Mouse (Mus musculus) heart, embryonic 10.5 days (tissue): ENCODE measurements around the gene Mrrf. TPM values are rescaled to one million over a fixed set of nuclear protein-coding genes. Genes with fewer than 3 reads are reported as not detected.
A peak's percentile ranks its signal among the peaks of the same experiment; 100 is the strongest.
"Not testable (repeated sequence)": the region's sequence is repeated elsewhere in the genome, so short reads cannot be mapped to it uniquely, and the experiment has no call there.

Source experiments
- DNase-seq: peaks from one replicate; pipeline ENCODE4 v3.0.0-alpha.2; 2017; ENCODE audit warnings: low spot score
- H3K27ac ChIP-seq: fragments of 300-500 bp; sonication (generic); 2 replicates; pipeline ENCODE4 v1.5.1; 2016; ENCODE audit warnings: mild to moderate bottlenecking
- H3K27me3 ChIP-seq: fragments of 300-500 bp; sonication (generic); 2 replicates; pipeline ENCODE4 v1.6.1; 2016; ENCODE audit warnings: mild to moderate bottlenecking; ENCODE audit not compliant: poor library complexity, insufficient read depth, severe bottlenecking
- H3K36me3 ChIP-seq: fragments of 300-500 bp; sonication (generic); 2 replicates; pipeline ENCODE4 v1.6.1; 2016; ENCODE audit warnings: mild to moderate bottlenecking, moderate library complexity
- H3K4me1 ChIP-seq: fragments of 300-500 bp; sonication (generic); 2 replicates; pipeline ENCODE4 v1.6.1; 2016; ENCODE audit warnings: mild to moderate bottlenecking
- H3K4me3 ChIP-seq: fragments of 300-500 bp; sonication (generic); 2 replicates; pipeline ENCODE4 v1.5.1; 2016; ENCODE audit warnings: mild to moderate bottlenecking, moderate library complexity
- H3K9me3 ChIP-seq: fragments of 300-500 bp; sonication (generic); 2 replicates; pipeline ENCODE4 v1.6.1; 2016; ENCODE audit warnings: mild to moderate bottlenecking, moderate library complexity
- WGBS: fragments of 180-500 bp; shearing (Covaris S2); methylation state at CpG from one replicate; pipeline ENCODE4 v1.1.7; 2016; 5-methylcytosine and 5-hydroxymethylcytosine counted together
- polyA plus RNA-seq: library from polyadenylated mRNA; unstranded; fragments of >200 nt; fragmentation: Nextera tagmentation; extraction: Ambion mirVana; gene quantifications from 2 replicates; pipeline ENCODE4 v1.2.1, GENCODE M21; 2016

Gene Mrrf
- polyA plus RNA-seq, 1 experiment from 2014 or later, result 35.0 TPM

DNA sequence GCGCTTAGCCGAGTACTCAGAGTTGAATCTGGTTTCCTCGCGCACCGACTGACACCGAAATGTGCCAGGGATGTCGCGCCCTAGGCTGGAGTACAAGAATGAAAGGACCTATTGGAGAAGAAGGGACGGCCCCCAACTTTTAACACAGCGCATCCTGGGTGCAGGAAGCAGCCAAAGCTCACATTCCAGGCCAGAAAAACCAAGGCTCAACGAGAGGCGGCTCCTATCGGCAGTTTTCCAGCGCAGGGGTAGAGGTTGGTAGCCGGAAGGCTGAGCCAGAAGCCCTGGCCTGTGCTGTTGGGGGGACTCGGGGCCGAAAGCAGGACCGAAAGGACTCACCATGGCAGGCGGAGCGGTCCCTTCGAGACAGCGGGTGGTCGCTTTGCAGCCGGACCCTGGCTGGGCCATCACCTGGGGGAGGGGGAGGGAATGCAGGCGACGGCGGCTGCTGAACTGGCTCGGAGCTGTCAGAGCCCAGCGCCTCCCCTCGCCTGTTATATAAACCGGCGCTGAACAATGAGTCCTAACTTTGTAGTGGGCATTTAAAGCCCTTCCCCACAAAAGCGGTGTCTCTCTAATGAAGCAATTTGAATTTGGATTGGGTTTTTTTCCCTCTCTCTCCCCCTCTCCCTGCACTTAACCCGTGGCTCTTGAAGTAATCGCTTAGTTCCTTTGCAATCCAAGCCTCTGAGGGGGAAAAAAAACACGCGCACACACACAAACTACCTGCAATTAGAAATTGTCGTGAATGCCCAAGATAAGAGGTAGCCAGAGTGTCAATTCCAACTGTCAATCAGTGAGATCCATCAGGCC lies 32.4 kb upstream of the Mrrf start:
- peak overlapping the region; percentile 63 for H3K4me3 ChIP-seq
- H3K27ac ChIP-seq, result no peak overlapping the region
- DNase-seq, result no peak
- H3K27me3 ChIP-seq, result peaks cover 100% of the 10 kb centered on the region
- H3K9me3 ChIP-seq, result no peaks in the 10 kb centered on the region
- under 1% methylated on average over 38 of the region's 38 CpGs for WGBS
- H3K36me3 ChIP-seq, result no peaks in the 10 kb centered on the region
- H3K4me1 ChIP-seq, result peaks cover 39% of the 10 kb centered on the region

DNA sequence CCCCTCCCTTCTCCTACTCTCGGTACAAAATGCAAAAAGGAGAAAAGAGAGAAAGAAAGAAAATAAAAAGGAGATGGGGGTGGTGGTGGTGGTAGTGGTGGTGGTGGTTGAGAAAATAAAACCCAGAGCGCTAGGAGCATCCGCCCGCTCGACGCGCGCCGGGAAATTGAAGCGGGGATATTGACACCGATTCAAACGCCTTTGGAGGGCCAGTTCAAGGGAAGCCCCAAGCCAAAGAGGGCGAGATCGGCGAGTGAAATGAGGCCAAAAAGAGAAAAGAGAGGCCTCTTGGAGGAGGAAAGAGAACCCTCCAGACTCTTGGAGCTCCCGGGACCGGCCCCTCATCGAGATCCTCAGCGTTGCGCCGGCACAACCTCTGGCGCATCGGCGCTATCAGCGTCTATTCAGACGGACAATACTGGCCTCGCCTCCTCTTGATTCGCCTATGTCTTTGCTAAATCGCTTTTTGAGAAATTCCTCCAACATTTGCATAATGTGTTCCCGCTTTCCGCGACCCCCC lies 31.7 kb upstream of the Mrrf start:
- no peak for DNase-seq
- Histone ChIP-seq H3K36me3 (no peaks in the 10 kb centered on the region), H3K27me3 (peaks cover 100% of the 10 kb centered on the region), H3K4me1 (peaks cover 39% of the 10 kb centered on the region), H3K27ac (no peak overlapping the region), H3K9me3 (no peaks in the 10 kb centered on the region), H3K4me3 (peak overlapping the region; percentile 63)
- WGBS, result under 1% methylated on average over 32 of the region's 32 CpGs

DNA sequence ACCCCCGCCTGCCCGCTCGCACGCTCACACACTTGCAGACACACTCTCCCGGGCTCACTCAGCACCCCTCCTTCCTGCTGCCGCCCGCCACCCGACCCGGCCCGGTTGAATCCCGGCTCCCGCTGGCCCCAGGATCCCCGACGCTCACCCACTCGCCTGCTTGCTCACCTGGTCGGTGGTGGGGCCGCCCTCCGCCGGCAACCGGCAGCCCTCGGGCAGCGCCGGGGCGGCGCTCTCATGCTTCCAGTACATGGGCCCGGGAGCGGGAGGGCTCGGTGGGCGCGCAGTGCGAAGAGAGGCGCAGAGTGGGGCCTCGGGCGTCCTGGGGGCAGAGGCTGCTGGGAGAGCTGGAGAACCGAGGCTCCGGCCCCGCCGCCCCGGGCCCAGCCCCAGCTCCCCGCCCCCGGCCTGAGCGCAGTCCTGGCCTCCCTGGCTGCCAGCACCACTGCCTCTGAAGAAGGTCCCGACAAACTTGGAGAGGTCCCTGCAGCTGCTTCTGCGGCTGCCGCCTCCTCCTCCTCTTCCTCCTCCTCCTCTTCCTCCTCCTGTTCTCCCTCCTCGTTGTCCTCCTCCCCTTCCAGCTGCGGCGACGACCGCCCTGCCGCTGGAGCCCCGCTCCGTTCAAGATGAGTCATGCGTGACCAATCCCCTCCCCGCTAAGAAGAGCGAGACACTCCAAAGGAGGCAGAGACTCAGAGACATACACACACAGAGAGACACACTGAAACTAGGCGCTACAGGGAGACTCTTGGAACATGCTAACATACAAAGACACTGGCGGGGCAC lies 31.0 kb upstream of the Mrrf start, which contains the start of gene Lhx6:
Gene Lhx6, minus strand, starts transcription at position 453 of the 786 bp plus-strand sequence.
- Histone ChIP-seq H3K4me3 (peak within 1 kb of the TSS; percentile 63), H3K27me3 (peaks cover 100% of the 10 kb centered on the region), H3K4me1 (peaks cover 39% of the 10 kb centered on the region), H3K36me3 (no peaks in the 10 kb centered on the region), H3K9me3 (no peaks in the 10 kb centered on the region), H3K27ac (0 out of 2 replicates have a peak within 1 kb of the TSS, but pooled peaks have one; percentile 42)
- no peak for DNase-seq
- 1% methylated on average over 58 of the region's 58 CpGs for WGBS

DNA sequence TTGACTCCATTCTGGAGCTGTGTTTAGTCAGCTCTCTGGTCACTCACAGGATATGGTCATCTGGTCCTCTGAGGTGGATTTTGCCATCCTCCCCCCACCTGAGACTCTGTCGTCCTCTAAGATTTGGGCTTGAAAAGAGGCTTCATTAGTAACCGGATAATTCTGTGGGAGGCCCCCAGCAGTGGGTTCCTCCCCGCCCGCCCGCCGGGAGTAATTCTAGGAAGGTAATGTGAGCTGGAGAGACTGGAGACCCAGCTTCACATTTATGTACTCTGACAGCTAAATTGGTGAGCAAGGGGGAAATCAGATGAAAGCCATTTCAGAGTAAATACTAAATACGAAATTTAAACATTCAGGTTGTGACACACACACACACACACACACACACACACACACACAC lies 27.6 kb upstream of the Mrrf start:
- no peak for DNase-seq
- Histone ChIP-seq H3K4me1 (peaks cover 19% of the 10 kb centered on the region), H3K36me3 (no peaks in the 10 kb centered on the region), H3K27me3 (peaks cover 82% of the 10 kb centered on the region), H3K9me3 (no peaks in the 10 kb centered on the region), H3K4me3 (no peak overlapping the region), H3K27ac (no peak overlapping the region)
- WGBS, result 3% methylated on average over 7 of the region's 7 CpGs

DNA sequence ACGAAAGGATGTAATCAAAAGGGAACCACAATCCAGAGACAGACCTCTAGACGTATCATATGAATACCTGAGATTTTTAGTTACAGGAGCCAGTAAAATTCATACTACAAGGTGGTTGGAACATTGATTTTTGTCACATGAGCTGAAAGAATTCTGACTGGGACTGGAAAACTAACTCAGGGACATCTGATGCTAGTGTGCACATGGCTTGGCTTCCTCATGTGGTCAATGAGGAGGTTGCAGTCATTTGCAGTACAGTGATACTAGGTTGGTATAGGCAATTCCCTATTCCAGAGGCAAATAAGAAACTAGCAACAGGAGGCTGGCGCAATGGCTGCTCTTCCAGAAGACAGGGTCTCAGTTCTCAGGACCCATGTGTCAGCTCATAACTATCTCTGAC lies 23.6 kb upstream of the Mrrf start:
- Histone ChIP-seq H3K4me3 (no peak overlapping the region), H3K27me3 (peaks cover 42% of the 10 kb centered on the region), H3K9me3 (no peaks in the 10 kb centered on the region), H3K27ac (no peak overlapping the region), H3K36me3 (peaks cover 24% of the 10 kb centered on the region), H3K4me1 (no peaks in the 10 kb centered on the region)
- WGBS, result 69% methylated on average over 3 of the region's 3 CpGs
- no peak for DNase-seq

DNA sequence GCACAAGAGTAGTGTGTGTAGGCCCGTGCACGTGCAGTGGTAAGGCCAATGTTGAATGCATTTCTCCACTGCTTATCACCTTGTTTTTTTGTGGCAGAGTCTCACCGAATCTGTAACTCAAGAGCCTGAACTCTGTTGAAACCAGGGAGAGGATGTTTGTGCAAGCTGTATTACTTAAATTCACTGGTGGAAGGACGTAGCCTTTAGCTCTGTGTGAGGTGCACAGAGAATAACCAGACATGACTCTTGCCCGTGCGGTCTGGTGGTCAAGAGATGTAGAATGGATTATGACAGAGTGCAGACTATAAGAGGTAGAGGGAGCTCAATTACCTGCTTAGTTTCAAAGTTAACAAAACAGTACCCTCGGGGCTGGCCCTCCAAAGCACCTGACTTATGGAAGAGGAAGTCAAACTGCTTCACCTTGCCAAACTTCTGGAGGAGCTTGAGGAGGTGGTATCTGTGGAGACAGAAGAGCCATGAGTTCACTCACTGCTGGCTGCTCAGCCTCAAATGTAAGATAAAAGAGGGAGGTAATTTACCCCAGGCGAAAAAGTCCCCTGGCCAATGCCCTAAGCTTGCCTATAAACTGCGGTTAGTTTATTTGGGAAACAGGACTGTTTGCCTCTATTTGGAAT lies 9.3 kb upstream of the Mrrf start:
- H3K36me3 ChIP-seq, result peaks cover 78% of the 10 kb centered on the region
- H3K9me3 ChIP-seq, result no peaks in the 10 kb centered on the region
- 94% methylated on average over 9 of the region's 9 CpGs for WGBS
- H3K4me3 ChIP-seq, result no peak overlapping the region
- no peaks in the 10 kb centered on the region for H3K27me3 ChIP-seq
- H3K4me1 ChIP-seq, result 0 out of 2 replicates have a peak, but pooled peaks cover 2% of the 10 kb centered on the region
- H3K27ac ChIP-seq, result no peak overlapping the region
- DNase-seq, result no peak

DNA sequence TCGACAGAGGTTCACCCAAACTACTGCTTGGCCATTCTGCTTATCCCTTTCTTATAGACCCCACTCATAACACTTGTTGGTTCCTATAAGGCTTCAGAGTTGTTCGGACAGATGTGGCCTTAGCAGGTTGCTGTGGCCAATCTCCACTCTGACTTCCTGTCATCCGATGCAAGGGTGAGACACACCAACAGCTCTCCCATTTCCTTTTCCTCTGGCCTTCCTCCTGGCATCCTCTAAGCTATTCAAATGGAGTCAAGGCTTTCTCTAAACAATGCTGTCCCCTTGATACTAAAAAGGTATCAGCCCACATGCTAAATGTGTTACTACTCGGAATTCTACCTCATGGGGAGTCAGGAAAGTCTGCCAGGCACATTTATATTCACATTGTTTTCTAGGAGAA lies 8.2 kb upstream of the Mrrf start:
- Histone ChIP-seq H3K27ac (no peak overlapping the region), H3K4me3 (no peak overlapping the region), H3K9me3 (no peaks in the 10 kb centered on the region), H3K4me1 (0 out of 2 replicates have a peak, but pooled peaks cover 2% of the 10 kb centered on the region), H3K36me3 (peaks cover 78% of the 10 kb centered on the region), H3K27me3 (no peaks in the 10 kb centered on the region)
- 61% methylated on average over 4 of the region's 4 CpGs for WGBS
- no peak for DNase-seq

DNA sequence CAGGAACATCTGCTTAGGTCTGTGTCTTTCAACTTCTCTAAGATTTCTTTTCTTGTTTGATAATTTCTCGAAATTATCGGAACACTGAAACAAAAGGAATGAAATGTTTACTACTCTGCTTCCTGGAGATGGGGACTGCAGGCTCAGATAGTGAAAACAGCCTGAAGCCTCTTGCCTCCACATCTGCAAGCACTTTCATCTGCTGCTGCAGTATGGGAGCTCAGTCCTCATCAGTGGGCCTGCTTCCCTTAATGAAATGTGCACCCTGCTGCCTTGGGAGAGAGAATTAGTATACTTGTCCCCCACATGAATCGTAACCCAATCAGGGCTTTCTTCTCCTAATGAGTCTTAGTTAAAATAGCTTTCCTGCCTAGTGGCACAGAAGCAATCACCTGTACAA lies 7.1 kb upstream of the Mrrf start:
- Histone ChIP-seq H3K4me3 (no peak overlapping the region), H3K27ac (no peak overlapping the region), H3K4me1 (0 out of 2 replicates have a peak, but pooled peaks cover 2% of the 10 kb centered on the region), H3K36me3 (peaks cover 81% of the 10 kb centered on the region), H3K27me3 (no peaks in the 10 kb centered on the region), H3K9me3 (no peaks in the 10 kb centered on the region)
- no peak for DNase-seq
- 86% methylated on average over 3 of the region's 3 CpGs for WGBS

DNA sequence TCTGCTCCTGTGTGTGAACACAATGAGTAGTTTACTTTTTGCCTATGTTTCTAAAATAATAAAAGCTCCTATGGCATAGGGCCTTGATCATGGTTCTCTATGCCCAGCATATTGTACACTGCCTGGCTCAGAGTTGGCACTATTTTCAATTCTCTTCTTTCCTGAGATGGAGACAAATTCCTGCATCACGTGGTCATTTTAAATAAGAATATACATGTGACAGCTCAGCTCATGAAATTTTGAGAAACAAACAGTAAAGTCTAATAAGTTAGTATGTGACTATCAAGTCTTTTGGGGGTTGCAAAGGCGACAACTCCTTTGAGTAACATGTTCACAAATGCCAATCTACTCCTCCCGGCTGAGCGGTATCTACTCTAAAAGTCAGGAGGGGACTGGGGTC lies 302 bp upstream of the Mrrf start:
- Histone ChIP-seq H3K27me3 (no peaks in the 10 kb centered on the region), H3K9me3 (no peaks in the 10 kb centered on the region), H3K4me3 (peak overlapping the region; percentile 73), H3K36me3 (peaks cover 39% of the 10 kb centered on the region), H3K27ac (peak overlapping the region; percentile 94), H3K4me1 (peaks cover 18% of the 10 kb centered on the region)
- 1% methylated on average over 4 of the region's 4 CpGs for WGBS
- no peak for DNase-seq

DNA sequence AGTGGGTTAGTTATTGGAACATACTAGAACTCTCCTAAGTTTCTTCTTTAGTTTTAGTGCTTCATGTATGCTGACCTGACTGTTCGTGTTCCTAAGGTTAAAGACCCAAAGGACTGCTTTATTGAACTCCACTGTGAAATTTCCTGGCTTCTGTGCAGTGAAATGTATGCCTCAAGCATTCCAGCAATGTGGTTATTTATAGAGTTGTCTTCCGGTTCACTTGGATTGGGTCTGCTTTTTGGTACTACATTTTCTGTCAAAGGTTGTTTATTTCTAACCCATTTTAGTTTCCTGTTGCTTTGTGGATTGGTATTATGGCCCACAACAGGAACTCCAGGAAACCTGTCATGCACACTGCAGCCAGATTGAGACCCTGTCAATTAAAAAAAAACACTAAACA lies 2.9 kb downstream of the Mrrf start:
- no peaks in the 10 kb centered on the region for H3K9me3 ChIP-seq
- H3K4me3 ChIP-seq, result no peak overlapping the region
- H3K27me3 ChIP-seq, result no peaks in the 10 kb centered on the region
- peaks cover 18% of the 10 kb centered on the region for H3K4me1 ChIP-seq
- DNase-seq, result no peak
- H3K27ac ChIP-seq, result peak overlapping the region; percentile 70; the same call in 1 of the 2 replicates
- peaks cover 31% of the 10 kb centered on the region for H3K36me3 ChIP-seq
- WGBS, result 48% methylated on average over 2 of the region's 2 CpGs

DNA sequence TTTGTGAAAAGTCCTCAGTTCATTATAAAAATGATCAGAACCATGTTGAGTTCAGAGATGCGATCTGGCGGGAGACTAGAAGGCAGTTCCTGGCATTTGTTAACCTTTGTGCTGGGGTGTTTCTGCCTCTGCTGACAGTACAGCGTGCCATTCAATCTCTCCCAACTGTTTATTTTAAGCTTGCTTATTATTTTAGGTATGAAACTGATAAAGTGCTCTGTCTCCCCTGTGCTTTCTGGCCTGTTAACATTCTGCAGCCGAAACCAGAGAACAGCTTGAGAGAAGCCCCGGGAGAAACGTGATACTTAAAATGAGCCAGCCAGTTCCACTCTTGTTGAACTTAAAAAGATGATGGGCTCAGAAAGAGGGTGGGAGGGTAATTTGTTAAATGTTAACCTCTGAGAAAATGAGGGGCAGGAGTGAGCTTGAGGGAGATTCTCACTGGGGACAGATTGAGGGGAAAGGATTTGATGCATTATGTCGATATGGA lies 12.7 kb downstream of the Mrrf start:
- Histone ChIP-seq H3K36me3 (peaks cover 22% of the 10 kb centered on the region), H3K4me1 (no peaks in the 10 kb centered on the region), H3K27ac (no peak overlapping the region), H3K4me3 (no peak overlapping the region), H3K9me3 (no peaks in the 10 kb centered on the region), H3K27me3 (no peaks in the 10 kb centered on the region)
- DNase-seq, result peak; percentile 46
- WGBS, result 70% methylated on average over 7 of the region's 7 CpGs

DNA sequence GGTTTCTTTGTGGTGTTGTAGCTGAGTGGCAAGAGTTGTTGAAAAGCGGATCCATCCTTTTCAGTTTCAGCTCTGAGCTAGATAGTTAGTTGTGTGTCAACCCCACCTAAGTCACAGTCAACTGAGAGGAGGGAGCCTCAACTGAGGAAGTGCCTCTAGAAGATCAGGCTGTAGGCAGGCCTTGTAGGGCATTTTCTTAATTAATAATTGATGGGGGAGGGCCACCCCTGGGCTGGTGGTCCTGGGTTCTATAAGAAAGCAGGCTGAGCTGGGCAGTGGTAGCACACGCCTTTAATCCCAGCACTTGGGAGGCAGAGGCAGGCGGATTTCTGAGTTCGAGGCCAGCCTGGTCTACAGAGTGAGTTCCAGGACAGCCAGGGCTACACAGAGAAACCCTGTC lies 16.2 kb downstream of the Mrrf start:
- H3K27me3 ChIP-seq, H3K27ac ChIP-seq, H3K4me1 ChIP-seq, H3K9me3 ChIP-seq, H3K4me3 ChIP-seq: not testable (repeated sequence)
- peaks cover 35% of the 10 kb centered on the region for H3K36me3 ChIP-seq
- DNase-seq, result peak; percentile 58
- 91% methylated on average over 4 of the region's 4 CpGs for WGBS
